Mouse (Mus musculus): ENCODE data around the gene Cyp2s1. TPM values are rescaled to one million over a fixed set of nuclear protein-coding genes. Genes with fewer than 3 reads are reported as not detected.

Cyp2s1 gene
- polyA plus RNA-seq, 1 experiment: 22.1 TPM

DNA sequence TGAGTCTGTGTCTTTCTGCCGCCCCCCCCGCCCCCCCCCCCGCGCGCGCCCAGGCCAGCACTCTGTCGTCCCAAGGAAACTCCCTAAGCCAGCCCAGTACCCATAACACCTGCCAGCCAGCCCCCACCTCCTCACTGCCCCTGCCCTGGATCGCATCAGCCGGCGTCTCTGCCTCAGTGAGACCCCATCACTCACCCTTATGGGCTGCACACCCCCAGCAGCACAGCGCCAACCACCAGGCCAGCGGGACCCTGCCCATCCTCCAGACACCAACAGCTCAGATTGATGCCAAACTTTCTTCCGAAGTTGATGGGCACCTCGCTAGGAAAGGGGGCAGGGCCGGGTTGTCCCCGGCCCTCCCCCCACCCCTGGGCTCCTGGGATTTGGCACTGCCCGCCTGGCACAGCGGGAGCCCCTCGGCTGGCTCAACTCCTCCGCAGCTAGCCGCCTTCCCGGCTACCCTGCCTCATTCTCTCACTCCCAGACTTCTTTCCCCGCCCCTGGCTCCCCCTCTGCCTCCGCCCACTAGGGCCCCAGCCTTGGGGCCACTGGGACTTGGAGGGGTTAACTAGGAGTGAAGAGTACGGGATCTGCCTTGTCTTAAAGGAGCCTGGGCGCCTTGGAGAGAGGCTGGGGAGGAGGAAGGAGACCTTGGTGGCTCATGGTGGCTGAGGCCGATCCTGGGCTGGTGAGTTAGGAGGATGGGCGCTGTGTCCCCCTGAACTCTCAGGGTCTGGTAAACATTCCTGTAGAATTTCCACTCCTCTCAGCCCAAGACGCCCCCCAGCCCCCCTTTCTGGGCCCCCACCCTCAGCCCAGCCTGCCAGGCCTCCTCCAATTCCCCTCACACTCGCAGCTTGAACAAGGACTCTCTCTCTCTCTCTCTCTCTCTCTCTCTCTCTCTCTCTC is 28.2 kb downstream of the Cyp2s1 start, which contains the start of gene Axl:
Axl (minus strand) TSS at position 486 of the 909 bp plus-strand sequence.
- peak within 1 kb of the TSS; percentile 41; the same call in 1 of the 2 replicates for H3K27ac ChIP-seq (ENCODE audit: insufficient read depth, low read depth, low read length)

DNA sequence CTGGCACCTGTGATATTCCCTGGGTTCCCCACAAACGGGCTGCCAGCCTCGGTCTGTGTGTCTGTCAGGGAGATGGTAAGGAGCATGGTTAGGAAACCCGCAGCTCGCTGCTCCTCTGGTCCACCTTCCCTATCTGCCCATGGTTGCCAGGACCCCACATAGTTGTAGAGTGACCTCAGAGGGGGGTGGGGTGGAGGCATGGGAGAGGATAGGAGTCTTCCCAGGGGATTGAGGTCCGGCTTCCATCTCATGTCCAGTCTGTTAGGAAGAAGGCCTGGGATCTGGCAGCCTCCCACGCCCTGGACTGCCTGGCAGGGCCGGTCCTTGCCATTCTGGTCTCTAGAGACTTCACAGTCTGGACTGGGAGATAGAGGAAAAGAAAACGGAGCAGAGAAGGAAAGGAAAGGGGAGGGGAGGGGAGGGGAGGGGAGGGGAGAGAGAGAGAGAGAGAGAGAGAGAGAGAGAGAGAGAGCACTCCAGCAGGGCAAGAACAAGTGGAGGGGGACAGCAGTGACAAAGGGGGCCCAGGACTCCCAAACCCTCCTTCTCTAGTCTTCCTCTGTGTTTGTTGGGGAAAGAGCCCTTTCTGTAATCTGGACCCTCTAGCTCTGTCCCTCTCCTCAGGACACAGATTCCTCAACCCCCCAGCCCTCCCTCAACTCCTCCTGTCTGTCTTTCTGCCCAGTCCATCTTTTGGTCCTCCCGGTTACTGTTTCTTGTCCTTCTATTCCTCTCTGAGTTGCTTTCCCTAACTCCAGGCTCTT is 29.1 kb downstream of the Cyp2s1 start:
- Histone ChIP-seq H3K27ac (ENCODE audit: insufficient read depth, low read depth, low read length) (no peak overlapping the region), H3K27me3 (replicated peaks; ENCODE audit: control insufficient read depth, insufficient read depth, low read length) (no peaks in the 10 kb centered on the region), H3K4me1 (ENCODE audit: control insufficient read depth, insufficient read depth, low read length) (no peaks in the 10 kb centered on the region), H3K4me3 (ENCODE audit: insufficient read depth, low read depth, low read length) (peak overlapping the region; percentile 19; the same call in 1 of the 2 replicates), H3K36me3 (ENCODE audit: control insufficient read depth, insufficient read depth, low read length) (no peaks in the 10 kb centered on the region)
- DNase-seq: no peak
- TF ChIP-seq CTCF (conservative IDR thresholded peaks at IDR 0.05; ENCODE audit: insufficient read depth, insufficient read length, low read depth, low read length) (no peak), POLR2A (IDR thresholded peaks at IDR 0.05; ENCODE audit: low read depth, low read length) (no peak)
- 42% methylated on average over 9 of the region's 9 CpGs for WGBS

More for the DNA sequence above, 28.2 kb downstream of the Cyp2s1 start, which contains the start of gene Axl:
- H3K27me3 ChIP-seq (replicated peaks; ENCODE audit: control insufficient read depth, insufficient read depth, low read length): no peaks in the 10 kb centered on the region
- TF ChIP-seq CTCF (conservative IDR thresholded peaks at IDR 0.05; ENCODE audit: insufficient read depth, insufficient read length, low read depth, low read length) (no peak), POLR2A (IDR thresholded peaks at IDR 0.05; ENCODE audit: low read depth, low read length) (no peak)
- 5% methylated on average over 29 of the region's 30 CpGs for WGBS
- DNase-seq: peak; percentile 63
- no peaks in the 10 kb centered on the region for H3K4me1 ChIP-seq (ENCODE audit: control insufficient read depth, insufficient read depth, low read length)
- no peaks in the 10 kb centered on the region for H3K36me3 ChIP-seq (ENCODE audit: control insufficient read depth, insufficient read depth, low read length)
- peak within 1 kb of the TSS; percentile 65 for H3K4me3 ChIP-seq (ENCODE audit: insufficient read depth, low read depth, low read length)

DNA sequence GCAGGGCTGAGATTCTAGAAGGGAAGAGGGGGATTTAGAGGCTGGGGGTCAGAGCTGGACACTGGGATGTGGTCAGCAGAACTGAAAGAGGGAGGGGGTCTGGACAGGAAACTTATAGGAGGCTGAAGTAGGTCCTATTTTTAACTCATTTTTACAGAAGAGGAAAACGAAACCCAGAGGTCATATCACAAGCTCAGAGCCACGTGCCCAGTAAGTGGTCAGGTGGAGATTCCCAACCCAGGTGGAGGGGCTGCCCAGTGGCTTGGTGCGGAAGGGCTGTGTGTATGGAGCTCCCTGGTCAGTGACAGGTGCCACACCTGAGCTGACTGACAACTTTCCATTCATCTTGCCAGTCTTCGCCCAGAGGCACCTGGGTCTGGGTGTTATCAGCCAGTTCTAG is 29.7 kb downstream of the Cyp2s1 start:
- H3K4me1 ChIP-seq (ENCODE audit: control insufficient read depth, insufficient read depth, low read length): no peaks in the 10 kb centered on the region
- 65% methylated on average over 4 of the region's 4 CpGs for WGBS
- H3K4me3 ChIP-seq (ENCODE audit: insufficient read depth, low read depth, low read length): no peak overlapping the region
- H3K27ac ChIP-seq (ENCODE audit: insufficient read depth, low read depth, low read length): no peak overlapping the region
- TF ChIP-seq POLR2A (IDR thresholded peaks at IDR 0.05; ENCODE audit: low read depth, low read length) (no peak), CTCF (conservative IDR thresholded peaks at IDR 0.05; ENCODE audit: insufficient read depth, insufficient read length, low read depth, low read length) (no peak)
- H3K27me3 ChIP-seq (replicated peaks; ENCODE audit: control insufficient read depth, insufficient read depth, low read length): no peaks in the 10 kb centered on the region
- DNase-seq: no peak
- no peaks in the 10 kb centered on the region for H3K36me3 ChIP-seq (ENCODE audit: control insufficient read depth, insufficient read depth, low read length)

DNA sequence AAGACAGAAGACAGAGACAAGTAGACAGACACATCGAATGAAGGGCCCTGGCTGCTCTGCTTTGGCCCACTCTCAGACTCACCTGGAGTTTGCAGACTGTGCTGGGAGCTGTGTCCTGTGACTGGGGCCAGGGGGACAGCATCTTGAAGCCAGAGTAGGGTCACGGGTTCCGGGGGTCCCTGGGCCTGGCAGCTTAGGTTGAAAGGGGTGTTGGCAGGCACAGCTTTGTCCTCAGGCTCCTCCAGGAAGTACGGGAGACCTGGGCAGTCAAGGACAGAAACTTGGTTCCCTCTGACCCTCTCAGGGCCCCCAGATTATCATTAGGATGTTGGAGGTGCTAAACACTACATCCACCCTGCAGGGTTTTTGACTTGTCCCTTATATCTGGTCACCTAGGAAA is 31.0 kb downstream of the Cyp2s1 start:
- no peaks in the 10 kb centered on the region for H3K36me3 ChIP-seq (ENCODE audit: control insufficient read depth, insufficient read depth, low read length)
- H3K27me3 ChIP-seq (replicated peaks; ENCODE audit: control insufficient read depth, insufficient read depth, low read length): no peaks in the 10 kb centered on the region
- no peak overlapping the region for H3K27ac ChIP-seq (ENCODE audit: insufficient read depth, low read depth, low read length)
- 76% methylated on average over 4 of the region's 4 CpGs for WGBS
- DNase-seq: no peak
- peaks cover 6% of the 10 kb centered on the region; the same call in 1 of the 2 replicates for H3K4me1 ChIP-seq (ENCODE audit: control insufficient read depth, insufficient read depth, low read length)
- no peak overlapping the region for H3K4me3 ChIP-seq (ENCODE audit: insufficient read depth, low read depth, low read length)
- no peak for TF ChIP-seq POLR2A (IDR thresholded peaks at IDR 0.05; ENCODE audit: low read depth, low read length)
- no peak for TF ChIP-seq CTCF (conservative IDR thresholded peaks at IDR 0.05; ENCODE audit: insufficient read depth, insufficient read length, low read depth, low read length)

DNA sequence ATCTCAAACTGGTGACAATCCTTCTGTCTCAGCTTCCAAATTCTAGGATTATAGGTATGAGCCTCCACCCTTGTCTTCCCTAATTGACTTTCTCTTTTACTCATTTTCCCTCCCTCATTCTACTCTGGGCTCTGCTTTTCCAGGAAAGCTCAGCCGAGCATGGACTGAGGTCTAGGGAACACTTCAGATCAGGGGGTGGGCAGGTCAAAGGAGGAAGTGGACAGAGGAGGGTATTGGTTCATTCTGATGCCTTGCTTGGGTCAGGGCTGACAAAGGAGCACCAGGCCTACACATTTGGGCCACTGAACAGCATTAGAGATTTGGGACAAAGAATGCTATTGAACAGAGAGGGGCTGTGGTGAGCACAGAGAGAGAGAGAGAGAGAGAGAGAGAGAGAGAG is 31.9 kb downstream of the Cyp2s1 start:
- Histone ChIP-seq H3K4me3 (ENCODE audit: insufficient read depth, low read depth, low read length) (no peak overlapping the region), H3K36me3 (ENCODE audit: control insufficient read depth, insufficient read depth, low read length) (no peaks in the 10 kb centered on the region), H3K27me3 (replicated peaks; ENCODE audit: control insufficient read depth, insufficient read depth, low read length) (no peaks in the 10 kb centered on the region), H3K4me1 (ENCODE audit: control insufficient read depth, insufficient read depth, low read length) (peaks cover 6% of the 10 kb centered on the region; the same call in 1 of the 2 replicates), H3K27ac (ENCODE audit: insufficient read depth, low read depth, low read length) (no peak overlapping the region)
- TF ChIP-seq POLR2A (IDR thresholded peaks at IDR 0.05; ENCODE audit: low read depth, low read length) (no peak), CTCF (conservative IDR thresholded peaks at IDR 0.05; ENCODE audit: insufficient read depth, insufficient read length, low read depth, low read length) (no peak)
- no peak for DNase-seq
- WGBS: 28% methylated on average over 1 of the region's 1 CpGs

DNA sequence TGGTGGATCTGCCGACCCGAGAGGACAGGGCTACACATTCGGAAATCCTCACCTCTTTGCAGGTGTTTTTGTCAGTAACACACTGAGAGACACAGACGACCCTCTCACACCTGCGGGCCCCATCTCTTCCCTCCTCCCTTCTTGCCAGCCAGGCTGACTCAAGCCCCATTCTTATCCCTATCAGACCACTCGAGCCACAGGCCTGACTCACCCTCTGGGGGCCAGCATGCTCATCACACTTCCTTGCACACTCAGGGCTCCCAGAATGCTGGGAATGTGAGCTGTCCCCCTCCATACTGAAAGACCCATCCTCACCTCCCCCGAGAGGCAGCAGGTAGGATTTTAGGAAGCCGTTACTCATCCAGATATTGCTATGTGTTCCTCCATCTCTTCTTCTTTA is 33.0 kb downstream of the Cyp2s1 start:
- H3K27me3 ChIP-seq (replicated peaks; ENCODE audit: control insufficient read depth, insufficient read depth, low read length): no peaks in the 10 kb centered on the region
- H3K27ac ChIP-seq (ENCODE audit: insufficient read depth, low read depth, low read length): no peak overlapping the region
- H3K4me1 ChIP-seq (ENCODE audit: control insufficient read depth, insufficient read depth, low read length): peaks cover 6% of the 10 kb centered on the region; the same call in 1 of the 2 replicates
- 69% methylated on average over 8 of the region's 8 CpGs for WGBS
- H3K36me3 ChIP-seq (ENCODE audit: control insufficient read depth, insufficient read depth, low read length): no peaks in the 10 kb centered on the region
- DNase-seq: no peak
- H3K4me3 ChIP-seq (ENCODE audit: insufficient read depth, low read depth, low read length): no peak overlapping the region
- TF ChIP-seq POLR2A (IDR thresholded peaks at IDR 0.05; ENCODE audit: low read depth, low read length) (no peak), CTCF (conservative IDR thresholded peaks at IDR 0.05; ENCODE audit: insufficient read depth, insufficient read length, low read depth, low read length) (no peak)
